Mouse (Mus musculus) left cerebral cortex, postnatal 10 days (tissue): ENCODE results near the gene Gm3095. TPM values are rescaled to one million over a fixed set of nuclear protein-coding genes. Genes with fewer than 3 reads are reported as not detected.
"Not testable (repeated sequence)": the region's sequence is repeated elsewhere in the genome, so short reads cannot be mapped to it uniquely, and the experiment has no call there.

Experiments used
- DNase-seq, 2 experiments: peaks; one replicate each; pipeline ENCODE4 v3.0.0; 2021 to 2022; ENCODE audit warnings: low spot score in 2 of 2, mixed read lengths in 1 of 2; ENCODE audit errors: extremely low spot score in 1 of 2
- intact Hi-C: fragments of 180-260 bp; cut with DNase I; formaldehyde crosslinking; loops from one replicate; pipeline ENCODE4 v1.15.1; 2025
- total RNA-seq, 2 experiments: library from RNA; stranded (reverse); gene quantifications; 2 replicates each; pipeline ENCODE4 v1.2.3; 2021

The Gm3095 gene
- under 1 TPM; 0.26 to 0.75 TPM for total RNA-seq

DNA sequence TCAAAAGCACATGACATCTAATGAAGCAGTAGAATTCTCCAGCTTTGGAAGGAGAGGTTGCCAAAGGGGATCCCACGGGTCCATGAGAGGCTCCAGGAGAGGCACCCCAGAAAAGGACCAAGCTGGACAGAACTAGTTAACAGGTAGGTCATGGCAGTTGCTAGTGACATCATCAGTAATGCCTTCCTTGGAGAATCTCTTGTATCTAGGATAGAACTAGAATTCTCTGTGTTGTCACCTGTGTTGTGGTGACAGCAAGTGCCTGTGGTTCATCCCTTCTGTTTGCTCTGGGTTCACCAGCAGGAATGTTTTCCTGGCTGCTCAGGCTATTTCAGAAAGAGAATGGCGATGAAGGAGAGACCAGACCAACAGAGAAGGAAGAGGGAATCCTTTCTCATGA is at the start of gene Gm3095:
Gm3095 (plus strand) TSS at position 301 of the 400 bp plus-strand sequence.
- intact Hi-C loops, DNase-seq: not testable (repeated sequence)

DNA sequence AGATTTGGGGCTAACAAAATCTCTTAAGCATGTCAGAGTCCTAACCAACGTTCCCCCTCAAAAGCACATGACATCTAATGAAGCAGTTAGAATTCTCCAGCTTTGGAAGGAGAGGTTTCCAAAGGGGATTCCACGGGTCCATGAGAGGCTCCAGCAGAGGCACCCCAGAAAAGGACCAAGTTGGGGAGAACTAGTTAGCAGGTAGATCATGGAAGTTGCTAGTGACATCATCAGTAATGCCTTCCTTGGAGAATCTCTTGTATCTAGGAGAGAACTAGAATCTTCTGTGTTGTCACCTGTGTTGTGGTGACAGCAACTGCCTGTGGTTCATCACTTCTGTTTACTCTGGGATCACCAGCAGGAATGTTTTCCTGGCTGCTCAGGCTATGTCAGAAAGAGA is 31.9 kb upstream of the Gm3095 start, which contains the start of gene Gm3029:
Gm3029 (plus strand) TSS at position 301 of the 400 bp plus-strand sequence.
- DNase-seq: not testable (repeated sequence)

GRCm38 (mm10) chr14:3998094-3998493 is 34.7 kb downstream of the Gm3095 start, which contains the start of gene Gm3099:
TSS of gene Gm3099 (plus strand) at chr14:3998394.
- not testable (repeated sequence) for DNase-seq

More for the DNA sequence above, 31.9 kb upstream of the Gm3095 start, which contains the start of gene Gm3029:
- intact Hi-C loops: not testable (repeated sequence)

More at GRCm38 (mm10) chr14:3998094-3998493, 34.7 kb downstream of the Gm3095 start, which contains the start of gene Gm3099:
- intact Hi-C loops: not testable (repeated sequence)

Other genes starting within 250 kb of the Gm3095 start
- 1 to 10 TPM; 2.4 to 2.9 TPM for gene Gm3002, start 153.5 kb upstream of the Gm3095 start, total RNA-seq
- gene Gm3033, start 117.3 kb upstream of the Gm3095 start, total RNA-seq: not detected
- gene Gm2916, start 79.4 kb upstream of the Gm3095 start, total RNA-seq: not detected
- not detected for gene Gm3029, start 31.8 kb upstream of the Gm3095 start, total RNA-seq
- not detected for gene Gm3099, start 34.8 kb downstream of the Gm3095 start, total RNA-seq
- 10 to 100 TPM in 1 of 2 experiments, 1 to 10 TPM in 1; 8.0 to 11.2 TPM for gene Gm5796, start 60.4 kb downstream of the Gm3095 start, total RNA-seq
- gene Gm3115, start 120.6 kb downstream of the Gm3095 start, total RNA-seq: under 1 TPM; 0.28 to 0.47 TPM
- 10 to 100 TPM in 1 of 2 experiments, 1 to 10 TPM in 1; 9.7 to 11.1 TPM for gene Gm8108, start 147.0 kb downstream of the Gm3095 start, total RNA-seq
- not detected for gene Gm3127, start 201.5 kb downstream of the Gm3095 start, total RNA-seq
- gene Gm2974, start 219.0 kb downstream of the Gm3095 start, total RNA-seq: 1 to 10 TPM; 4.0 to 4.2 TPM